Mouse (Mus musculus): ENCODE results near the gene Sapcd2. TPM values are rescaled to one million over a fixed set of nuclear protein-coding genes. Genes with fewer than 3 reads are reported as not detected.

The Sapcd2 gene
- polyA plus RNA-seq, 1 experiment from 2014 or later = 17.2 TPM

GRCm38 (mm10) chr2:25350701-25351100 is 21.4 kb upstream of the Sapcd2 start:
- Histone ChIP-seq H3K36me3 (ENCODE audit: control insufficient read depth, insufficient read depth, low read length) (peaks cover 37% of the 10 kb centered on the region), H3K9me3 (ENCODE audit: control insufficient read depth, low read length) (no peaks in the 10 kb centered on the region), H3K4me1 (ENCODE audit: control insufficient read depth, insufficient read depth, low read depth, low read length) (peaks cover 7% of the 10 kb centered on the region), H3K27me3 (replicated peaks; ENCODE audit: control insufficient read depth, insufficient read depth, low read length) (no peaks in the 10 kb centered on the region), H3K9ac (ENCODE audit: low read depth, low read length) (no peak overlapping the region), H3K4me2 (ENCODE audit: low read length) (no peak overlapping the region), H3K27ac (ENCODE audit: low read depth, low read length) (no peak overlapping the region), H3K4me3 (ENCODE audit: low read length) (no peak overlapping the region)
- WGBS = 98% methylated on average over 3 of the region's 3 CpGs
- no peak for ATAC-seq

GRCm38 (mm10) chr2:25354211-25354610 is 17.9 kb upstream of the Sapcd2 start:
- H3K27me3 ChIP-seq (replicated peaks; ENCODE audit: control insufficient read depth, insufficient read depth, low read length) = no peaks in the 10 kb centered on the region
- no peak for ATAC-seq
- no peak overlapping the region for H3K27ac ChIP-seq (ENCODE audit: low read depth, low read length)
- H3K9ac ChIP-seq (ENCODE audit: low read depth, low read length) = no peak overlapping the region
- H3K4me2 ChIP-seq (ENCODE audit: low read length) = no peak overlapping the region
- no peaks in the 10 kb centered on the region for H3K9me3 ChIP-seq (ENCODE audit: control insufficient read depth, low read length)
- peaks cover 18% of the 10 kb centered on the region for H3K4me1 ChIP-seq (ENCODE audit: control insufficient read depth, insufficient read depth, low read depth, low read length)
- WGBS = 84% methylated on average over 6 of the region's 6 CpGs
- peaks cover 19% of the 10 kb centered on the region for H3K36me3 ChIP-seq (ENCODE audit: control insufficient read depth, insufficient read depth, low read length)
- H3K4me3 ChIP-seq (ENCODE audit: low read length) = no peak overlapping the region

- Histone ChIP-seq H3K27me3 (replicated peaks; ENCODE audit: control insufficient read depth, insufficient read depth, low read length) (no peaks in the 10 kb centered on the region), H3K9me3 (ENCODE audit: control insufficient read depth, low read length) (no peaks in the 10 kb centered on the region), H3K9ac (ENCODE audit: low read depth, low read length) (peak overlapping the region; percentile 70; the same call in 1 of the 2 replicates), H3K36me3 (ENCODE audit: control insufficient read depth, insufficient read depth, low read length) (peaks cover 12% of the 10 kb centered on the region), H3K27ac (ENCODE audit: low read depth, low read length) (no peak overlapping the region), H3K4me1 (ENCODE audit: control insufficient read depth, insufficient read depth, low read depth, low read length) (peaks cover 18% of the 10 kb centered on the region), H3K4me3 (ENCODE audit: low read length) (peak overlapping the region; percentile 46), H3K4me2 (ENCODE audit: low read length) (peak overlapping the region; percentile 96)
- ATAC-seq = peak; percentile 24
- 38% methylated on average over 18 of the region's 18 CpGs for WGBS
Measured at GRCm38 (mm10) chr2:25355419-25356066, 16.6 kb upstream of the Sapcd2 start.

- no peaks in the 10 kb centered on the region for H3K27me3 ChIP-seq (replicated peaks; ENCODE audit: control insufficient read depth, insufficient read depth, low read length)
- H3K4me1 ChIP-seq (ENCODE audit: control insufficient read depth, insufficient read depth, low read depth, low read length) = peaks cover 18% of the 10 kb centered on the region
- peak within 1 kb of the TSS; percentile 46 for H3K4me3 ChIP-seq (ENCODE audit: low read length)
- H3K4me2 ChIP-seq (ENCODE audit: low read length) = peak within 1 kb of the TSS; percentile 96
- no peaks in the 10 kb centered on the region for H3K9me3 ChIP-seq (ENCODE audit: control insufficient read depth, low read length)
- ATAC-seq = peak; percentile 88
- H3K27ac ChIP-seq (ENCODE audit: low read depth, low read length) = no peak within 1 kb of the TSS
- peak within 1 kb of the TSS; percentile 70 for H3K9ac ChIP-seq (ENCODE audit: low read depth, low read length)
- peaks cover 5% of the 10 kb centered on the region for H3K36me3 ChIP-seq (ENCODE audit: control insufficient read depth, insufficient read depth, low read length)
- WGBS = 6% methylated on average over 13 of the region's 13 CpGs
Measured at GRCm38 (mm10) chr2:25356208-25357079, 15.7 kb upstream of the Sapcd2 start, which contains the start of gene Dpp7. Gene Dpp7 (minus strand): TSS chr2:25356359.

GRCm38 (mm10) chr2:25359848-25360247 is 12.3 kb upstream of the Sapcd2 start:
- Histone ChIP-seq H3K4me1 (ENCODE audit: control insufficient read depth, insufficient read depth, low read depth, low read length) (peaks cover 18% of the 10 kb centered on the region), H3K4me2 (ENCODE audit: low read length) (no peak overlapping the region), H3K27me3 (replicated peaks; ENCODE audit: control insufficient read depth, insufficient read depth, low read length) (peaks cover 14% of the 10 kb centered on the region), H3K4me3 (ENCODE audit: low read length) (no peak overlapping the region), H3K9ac (ENCODE audit: low read depth, low read length) (no peak overlapping the region), H3K9me3 (ENCODE audit: control insufficient read depth, low read length) (no peaks in the 10 kb centered on the region), H3K36me3 (ENCODE audit: control insufficient read depth, insufficient read depth, low read length) (no peaks in the 10 kb centered on the region), H3K27ac (ENCODE audit: low read depth, low read length) (no peak overlapping the region)
- ATAC-seq = no peak
- WGBS = 83% methylated on average over 4 of the region's 4 CpGs

- Histone ChIP-seq H3K9me3 (ENCODE audit: control insufficient read depth, low read length) (no peaks in the 10 kb centered on the region), H3K27me3 (replicated peaks; ENCODE audit: control insufficient read depth, insufficient read depth, low read length) (peaks cover 18% of the 10 kb centered on the region), H3K9ac (ENCODE audit: low read depth, low read length) (no peak overlapping the region), H3K27ac (ENCODE audit: low read depth, low read length) (no peak overlapping the region), H3K4me1 (ENCODE audit: control insufficient read depth, insufficient read depth, low read depth, low read length) (peaks cover 3% of the 10 kb centered on the region), H3K36me3 (ENCODE audit: control insufficient read depth, insufficient read depth, low read length) (no peaks in the 10 kb centered on the region), H3K4me2 (ENCODE audit: low read length) (no peak overlapping the region), H3K4me3 (ENCODE audit: low read length) (no peak overlapping the region)
- 69% methylated on average over 13 of the region's 13 CpGs for WGBS
- ATAC-seq = no peak
Measured at GRCm38 (mm10) chr2:25363478-25364178, 8.5 kb upstream of the Sapcd2 start.

GRCm38 (mm10) chr2:25364313-25364712 is 7.8 kb upstream of the Sapcd2 start:
- no peak; the same call in 1 of the 2 replicates for ATAC-seq
- no peaks in the 10 kb centered on the region for H3K36me3 ChIP-seq (ENCODE audit: control insufficient read depth, insufficient read depth, low read length)
- H3K27me3 ChIP-seq (replicated peaks; ENCODE audit: control insufficient read depth, insufficient read depth, low read length) = peaks cover 18% of the 10 kb centered on the region
- H3K27ac ChIP-seq (ENCODE audit: low read depth, low read length) = no peak overlapping the region
- no peaks in the 10 kb centered on the region for H3K9me3 ChIP-seq (ENCODE audit: control insufficient read depth, low read length)
- 90% methylated on average over 4 of the region's 4 CpGs for WGBS
- no peak overlapping the region; the same call in 1 of the 2 replicates for H3K4me2 ChIP-seq (ENCODE audit: low read length)
- H3K9ac ChIP-seq (ENCODE audit: low read depth, low read length) = no peak overlapping the region
- peaks cover 3% of the 10 kb centered on the region for H3K4me1 ChIP-seq (ENCODE audit: control insufficient read depth, insufficient read depth, low read depth, low read length)
- H3K4me3 ChIP-seq (ENCODE audit: low read length) = no peak overlapping the region

- peak overlapping the region; percentile 98 for H3K4me2 ChIP-seq (ENCODE audit: low read length)
- H3K27ac ChIP-seq (ENCODE audit: low read depth, low read length) = no peak overlapping the region
- H3K9ac ChIP-seq (ENCODE audit: low read depth, low read length) = no peak overlapping the region
- H3K4me3 ChIP-seq (ENCODE audit: low read length) = peak overlapping the region; percentile 53
- no peaks in the 10 kb centered on the region for H3K9me3 ChIP-seq (ENCODE audit: control insufficient read depth, low read length)
- no peak for ATAC-seq
- peaks cover 3% of the 10 kb centered on the region for H3K4me1 ChIP-seq (ENCODE audit: control insufficient read depth, insufficient read depth, low read depth, low read length)
- peaks cover 18% of the 10 kb centered on the region for H3K27me3 ChIP-seq (replicated peaks; ENCODE audit: control insufficient read depth, insufficient read depth, low read length)
- H3K36me3 ChIP-seq (ENCODE audit: control insufficient read depth, insufficient read depth, low read length) = no peaks in the 10 kb centered on the region
- 31% methylated on average over 9 of the region's 9 CpGs for WGBS
Measured at GRCm38 (mm10) chr2:25364761-25365090, 7.4 kb upstream of the Sapcd2 start.

Measured in hindbrain, embryonic 16.5 days (tissue).